Comparison of ENCODE assay signal across 7 mouse cellular contexts in the genomic region with DNA sequence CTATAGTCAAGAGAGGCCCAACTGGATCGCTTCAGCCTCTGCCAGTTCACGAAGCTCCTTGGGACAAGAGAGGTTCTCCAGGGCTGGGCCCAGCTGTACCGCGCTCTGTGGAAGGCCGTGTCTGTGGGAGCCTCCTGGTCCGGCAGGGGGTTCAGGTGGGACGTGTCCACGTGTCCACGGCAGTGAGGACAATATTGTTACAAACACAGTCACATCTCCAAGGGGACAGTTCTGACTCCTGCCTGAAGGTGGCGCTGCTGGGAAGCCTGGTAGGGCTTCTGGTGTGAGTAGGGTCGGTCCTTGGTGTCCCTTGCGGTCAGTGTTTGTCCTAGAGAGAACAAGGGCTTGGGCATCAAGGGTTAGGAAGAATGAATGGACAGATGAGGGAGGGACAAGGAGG. TPM values are rescaled to one million over a fixed set of nuclear protein-coding genes. Genes with fewer than 3 reads are reported as not detected.
A peak's percentile ranks its signal among the peaks of the same experiment; 100 is the strongest.
DNase-seq lines count a peak whose midpoint lies in the region; ATAC-seq and TF ChIP-seq lines count a peak whose summit lies in the region.

No protein-coding gene starts in this region.

- 89% methylated on average over 12 of the region's 12 CpGs for WGBS in hindbrain, embryonic 11.5 days
- WGBS in hindbrain, embryonic 16.5 days: 88% methylated on average over 12 of the region's 12 CpGs

- no peaks in the 10 kb centered on the region for H3K9me3 ChIP-seq in hindbrain, embryonic 11.5 days (ENCODE audit: control insufficient read depth, low read length)
- no peaks in the 10 kb centered on the region for H3K9me3 ChIP-seq in hindbrain, embryonic 16.5 days (ENCODE audit: control insufficient read depth, low read length)
- H3K9me3 ChIP-seq in ES-Bruce4 (replicated peaks; ENCODE audit: control insufficient read depth, insufficient read depth, low read length, poor library complexity, severe bottlenecking): no peaks in the 10 kb centered on the region

- H3K4me2 ChIP-seq in hindbrain, embryonic 11.5 days (replicated peaks; ENCODE audit: low read depth, low read length): no peak overlapping the region
- no peak overlapping the region for H3K4me2 ChIP-seq in hindbrain, embryonic 16.5 days (ENCODE audit: low read length)

- H3K27me3 ChIP-seq in hindbrain, embryonic 11.5 days (ENCODE audit: control insufficient read depth, insufficient read depth, low read length): no peaks in the 10 kb centered on the region
- H3K27me3 ChIP-seq in hindbrain, embryonic 16.5 days (replicated peaks; ENCODE audit: control insufficient read depth, insufficient read depth, low read length): no peaks in the 10 kb centered on the region
- no peaks in the 10 kb centered on the region for H3K27me3 ChIP-seq in ES-Bruce4 (ENCODE audit: control insufficient read depth, insufficient read depth, low read length, poor library complexity, severe bottlenecking)

- peaks cover 8% of the 10 kb centered on the region for H3K36me3 ChIP-seq in hindbrain, embryonic 11.5 days (ENCODE audit: control insufficient read depth, insufficient read depth, low read length)
- H3K36me3 ChIP-seq in hindbrain, embryonic 16.5 days (ENCODE audit: control insufficient read depth, insufficient read depth, low read length): peaks cover 36% of the 10 kb centered on the region
- no peaks in the 10 kb centered on the region for H3K36me3 ChIP-seq in ES-Bruce4 (ENCODE audit: control insufficient read depth, insufficient read depth, low read length, poor library complexity, severe bottlenecking)

- H3K4me3 ChIP-seq in hindbrain, embryonic 11.5 days (ENCODE audit: low read depth, low read length): no peak overlapping the region
- H3K4me3 ChIP-seq in hindbrain, embryonic 16.5 days (ENCODE audit: low read length): no peak overlapping the region
- no peak overlapping the region for H3K4me3 ChIP-seq in ES-Bruce4 (ENCODE audit: low read depth, low read length)

- no peak for TF ChIP-seq POLR2A in ES-Bruce4 (IDR thresholded peaks at IDR 0.05; ENCODE audit: insufficient read depth, low read length)

- H3K4me1 ChIP-seq in hindbrain, embryonic 11.5 days (replicated peaks; ENCODE audit: control insufficient read depth, insufficient read depth, low read length): no peaks in the 10 kb centered on the region
- H3K4me1 ChIP-seq in hindbrain, embryonic 16.5 days (ENCODE audit: control insufficient read depth, insufficient read depth, low read depth, low read length): no peaks in the 10 kb centered on the region
- no peaks in the 10 kb centered on the region for H3K4me1 ChIP-seq in ES-Bruce4 (ENCODE audit: control insufficient read depth, insufficient read depth, low read length)

- no peak overlapping the region for H3K9ac ChIP-seq in hindbrain, embryonic 11.5 days (ENCODE audit: low read depth, low read length)
- no peak overlapping the region for H3K9ac ChIP-seq in hindbrain, embryonic 16.5 days (ENCODE audit: low read depth, low read length)
- no peak overlapping the region for H3K9ac ChIP-seq in ES-Bruce4 (ENCODE audit: low read depth, poor library complexity, severe bottlenecking)

- DNase-seq in hindbrain, embryonic 11.5 days (ENCODE audit: low spot score): peak; percentile 55
- peak; percentile 65 for DNase-seq in 416B (ENCODE audit: low read depth)
- peak; percentile 70 for DNase-seq in lung, postnatal 10 days
- DNase-seq in layer of hippocampus, adult 9-10 months (ENCODE audit: low spot score): no peak

- no peak for TF ChIP-seq EP300 in ES-Bruce4 (IDR thresholded peaks at IDR 0.05; ENCODE audit: insufficient read depth, low read depth, low read length)

- no peak for ATAC-seq in hindbrain, embryonic 11.5 days (ENCODE audit: low FRiP score)
- ATAC-seq in hindbrain, embryonic 16.5 days: no peak
- no peak for ATAC-seq in megakaryocyte, adult 5-6 weeks (ENCODE audit: poor library complexity, severe bottlenecking)

- no peak overlapping the region for H3K27ac ChIP-seq in hindbrain, embryonic 11.5 days (ENCODE audit: low read depth, low read length)
- no peak overlapping the region for H3K27ac ChIP-seq in hindbrain, embryonic 16.5 days (ENCODE audit: low read depth, low read length)
- H3K27ac ChIP-seq in ES-Bruce4 (ENCODE audit: insufficient read depth, low read length): no peak overlapping the region

- peak; percentile 85 for TF ChIP-seq CTCF in ES-Bruce4 (IDR thresholded peaks at IDR 0.05; ENCODE audit: low read depth, low read length)

RNA-seq across cellular contexts. Expression of a gene that starts 33.9 kb away (rescaled TPM):
- 65.3 and 69.3 TPM in 2 replicates for polyA plus RNA-seq in hindbrain, embryonic 11.5 days (2014; fragmentation: Nextera tagmentation; extraction: Ambion mirVana)
- 49.3 and 67.3 TPM in 2 replicates for polyA plus RNA-seq in hindbrain, embryonic 16.5 days (2015; fragmentation: Nextera tagmentation; extraction: Ambion mirVana)
- 91.5 and 94.2 TPM in 2 replicates for polyA plus RNA-seq in ES-Bruce4 (2011; ENCODE audit: insufficient read depth, insufficient read length, low read depth, missing spikeins)
- total RNA-seq in megakaryocyte, adult 5-6 weeks (2015): 4.9 and 5.7 TPM in 2 replicates
- 4.4 and 8.7 TPM in 2 replicates for total RNA-seq in megakaryocyte, adult 5-6 weeks (2017)
